ENCODE assay signal across 1 mouse cellular context in genomic region chr10:116259298-116259697, GRCm38 (mm10).
TF ChIP-seq lines count a peak whose summit lies in the region.

No protein-coding gene starts in this region.

TF ChIP-seq in C2C12, 6 proteins besides CTCF, POLR2A, EP300 and RAD21 (continued from another document):
- TF ChIP-seq FOSL1 (IDR thresholded peaks at IDR 0.05; ENCODE audit: insufficient read depth, low read length, poor library complexity, severe bottlenecking) = no peak
- peak; percentile 46 for TF ChIP-seq MAX (IDR thresholded peaks at IDR 0.05)
